8 mouse cellular contexts compared by ENCODE assay signal in the genomic region with DNA sequence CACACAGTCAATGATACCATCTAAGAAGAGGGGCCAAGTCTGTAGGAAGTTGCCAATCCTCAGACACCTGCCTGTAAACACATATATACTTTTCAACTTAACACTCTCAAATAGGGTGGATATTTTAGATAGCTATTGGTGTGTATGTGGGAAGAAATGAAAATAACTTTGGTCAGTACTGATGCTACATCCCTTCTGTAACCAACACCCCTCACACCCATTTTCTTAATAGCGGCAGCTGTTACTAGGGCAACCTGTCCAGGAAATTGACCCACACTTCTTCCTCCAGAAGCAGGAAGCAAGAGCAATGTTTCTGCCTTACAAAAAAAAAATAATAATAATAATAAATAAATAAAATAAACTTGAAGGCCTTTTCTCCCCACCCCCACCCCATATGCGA. TPM values are rescaled to one million over a fixed set of nuclear protein-coding genes. Genes with fewer than 3 reads are reported as not detected.
DNase-seq lines count a peak whose midpoint lies in the region; ATAC-seq and TF ChIP-seq lines count a peak whose summit lies in the region.

No protein-coding gene starts in this region.

- ATAC-seq in kidney, postnatal 0 days (replicated peaks; ENCODE audit: low FRiP score, low read depth) = no peak
- ATAC-seq in embryonic facial prominence, embryonic 11.5 days (replicated peaks; ENCODE audit: insufficient number of reproducible peaks, low FRiP score, low TSS enrichment, low read depth) = no peak
- no peak for ATAC-seq in intestine, embryonic 14.5 days (replicated peaks; ENCODE audit: low FRiP score, low TSS enrichment, low read depth)

- no peaks in the 10 kb centered on the region for H3K9me3 ChIP-seq in kidney, postnatal 0 days (replicated peaks; ENCODE audit: low read length)
- H3K9me3 ChIP-seq in embryonic facial prominence, embryonic 11.5 days (replicated peaks; ENCODE audit: control insufficient read depth, low read length) = no peaks in the 10 kb centered on the region
- H3K9me3 ChIP-seq in intestine, embryonic 14.5 days (ENCODE audit: control insufficient read depth, low read length) = no peaks in the 10 kb centered on the region

- no peaks in the 10 kb centered on the region for H3K36me3 ChIP-seq in kidney, postnatal 0 days (ENCODE audit: insufficient read depth, low read length)
- no peaks in the 10 kb centered on the region for H3K36me3 ChIP-seq in embryonic facial prominence, embryonic 11.5 days (replicated peaks; ENCODE audit: control insufficient read depth, insufficient read depth, low read depth, low read length)
- 0 out of 2 replicates have a peak, but pooled peaks cover 11% of the 10 kb centered on the region for H3K36me3 ChIP-seq in intestine, embryonic 14.5 days (ENCODE audit: control insufficient read depth, insufficient read depth, low read length)

- peaks cover 19% of the 10 kb centered on the region for H3K4me1 ChIP-seq in kidney, postnatal 0 days (replicated peaks; ENCODE audit: insufficient read depth, low read length)
- H3K4me1 ChIP-seq in embryonic facial prominence, embryonic 11.5 days (ENCODE audit: control insufficient read depth, insufficient read depth, low read length) = peaks cover 4% of the 10 kb centered on the region; the same call in 1 of the 2 replicates
- H3K4me1 ChIP-seq in intestine, embryonic 14.5 days (replicated peaks; ENCODE audit: control insufficient read depth, insufficient read depth, low read length) = peaks cover 27% of the 10 kb centered on the region

- H3K27me3 ChIP-seq in kidney, postnatal 0 days (ENCODE audit: insufficient read depth, low read length) = no peaks in the 10 kb centered on the region
- H3K27me3 ChIP-seq in embryonic facial prominence, embryonic 11.5 days (ENCODE audit: control insufficient read depth, insufficient read depth, low read length) = no peaks in the 10 kb centered on the region
- H3K27me3 ChIP-seq in intestine, embryonic 14.5 days (replicated peaks; ENCODE audit: control insufficient read depth, insufficient read depth, low read length) = no peaks in the 10 kb centered on the region

- H3K4me3 ChIP-seq in kidney, postnatal 0 days (replicated peaks; ENCODE audit: low read depth, low read length) = peak overlapping the region; percentile 75
- H3K4me3 ChIP-seq in embryonic facial prominence, embryonic 11.5 days (ENCODE audit: low read depth, low read length) = peak overlapping the region; percentile 52
- peak overlapping the region; percentile 89 for H3K4me3 ChIP-seq in intestine, embryonic 14.5 days (ENCODE audit: low read depth, low read length)

- 4% methylated on average over 2 of the region's 2 CpGs for WGBS in kidney, postnatal 0 days
- 19% methylated on average over 2 of the region's 2 CpGs for WGBS in embryonic facial prominence, embryonic 11.5 days
- WGBS in intestine, embryonic 14.5 days = 16% methylated on average over 2 of the region's 2 CpGs

- peak overlapping the region; percentile 95 for H3K9ac ChIP-seq in kidney, postnatal 0 days (ENCODE audit: low read depth, low read length)
- peak overlapping the region; percentile 73 for H3K9ac ChIP-seq in embryonic facial prominence, embryonic 11.5 days (replicated peaks; ENCODE audit: low read length)
- peak overlapping the region; percentile 94 for H3K9ac ChIP-seq in intestine, embryonic 14.5 days (ENCODE audit: low read length)

- TF ChIP-seq CTCF in kidney, postnatal 0 days (IDR thresholded peaks at IDR 0.05; ENCODE audit: low read depth) = no peak

- H3K4me2 ChIP-seq in kidney, postnatal 0 days (ENCODE audit: low read length) = peak overlapping the region; percentile 98
- H3K4me2 ChIP-seq in embryonic facial prominence, embryonic 11.5 days (ENCODE audit: low read depth, low read length) = peak overlapping the region; percentile 89
- peak overlapping the region; percentile 92 for H3K4me2 ChIP-seq in intestine, embryonic 14.5 days (ENCODE audit: low read length)

- peak overlapping the region; percentile 100; the same call in 1 of the 2 replicates for H3K27ac ChIP-seq in kidney, postnatal 0 days
- no peak overlapping the region for H3K27ac ChIP-seq in embryonic facial prominence, embryonic 11.5 days (replicated peaks; ENCODE audit: low read depth, low read length)
- H3K27ac ChIP-seq in intestine, embryonic 14.5 days (ENCODE audit: low read depth) = no peak overlapping the region

- DNase-seq in kidney, postnatal 0 days (ENCODE audit: low spot score) = peak; percentile 32
- DNase-seq in kidney, adult 18-20 months = no peak
- no peak for DNase-seq in embryonic facial prominence, embryonic 11.5 days (ENCODE audit: low spot score)
- no peak for DNase-seq in intestine, embryonic 14.5 days (ENCODE audit: low spot score)
- peak; percentile 22 for DNase-seq in naive thymus-derived CD4-positive, alpha-beta T cell, adult 2 months (ENCODE audit: low read depth)
- DNase-seq in retina, embryonic 14.5 days (ENCODE audit: low spot score) = no peak
- DNase-seq in testis, postnatal 10 days (ENCODE audit: low spot score) = no peak
- no peak for DNase-seq in T-cell, adult 2 months (ENCODE audit: low spot score)

RNA-seq across cellular contexts. Expression of a gene that starts 1.1 kb away (rescaled TPM):
- polyA plus RNA-seq in kidney, postnatal 0 days (2015; fragmentation: Nextera tagmentation; extraction: Ambion mirVana) = 17.0 and 17.9 TPM in 2 replicates
- polyA plus RNA-seq in embryonic facial prominence, embryonic 11.5 days (2014; fragmentation: Nextera tagmentation; extraction: Ambion mirVana) = 31.7 and 32.1 TPM in 2 replicates
- polyA plus RNA-seq in intestine, embryonic 14.5 days (2014; fragmentation: Nextera tagmentation; extraction: Ambion mirVana) = 31.2 and 31.7 TPM in 2 replicates

RNA-seq across cellular contexts. Expression of a gene that starts 33.3 kb away (rescaled TPM):
- 16.7 and 17.1 TPM in 2 replicates for polyA plus RNA-seq in kidney, postnatal 0 days (2015; fragmentation: Nextera tagmentation; extraction: Ambion mirVana)
- polyA plus RNA-seq in embryonic facial prominence, embryonic 11.5 days (2014; fragmentation: Nextera tagmentation; extraction: Ambion mirVana) = 1.7 and 3.0 TPM in 2 replicates
- 5.3 and 5.9 TPM in 2 replicates for polyA plus RNA-seq in intestine, embryonic 14.5 days (2014; fragmentation: Nextera tagmentation; extraction: Ambion mirVana)

RNA-seq across cellular contexts. Expression of a gene that starts 42.6 kb away (rescaled TPM):
- polyA plus RNA-seq in kidney, postnatal 0 days (2015; fragmentation: Nextera tagmentation; extraction: Ambion mirVana) = 15.1 and 16.1 TPM in 2 replicates
- polyA plus RNA-seq in embryonic facial prominence, embryonic 11.5 days (2014; fragmentation: Nextera tagmentation; extraction: Ambion mirVana) = 15.3 and 16.8 TPM in 2 replicates
- 10.2 and 11.0 TPM in 2 replicates for polyA plus RNA-seq in intestine, embryonic 14.5 days (2014; fragmentation: Nextera tagmentation; extraction: Ambion mirVana)

RNA-seq across cellular contexts. Expression of a gene that starts 43.6 kb away (rescaled TPM):
- 118 and 134 TPM in 2 replicates for polyA plus RNA-seq in kidney, postnatal 0 days (2015; fragmentation: Nextera tagmentation; extraction: Ambion mirVana)
- polyA plus RNA-seq in embryonic facial prominence, embryonic 11.5 days (2014; fragmentation: Nextera tagmentation; extraction: Ambion mirVana) = 364 and 383 TPM in 2 replicates
- 188 and 207 TPM in 2 replicates for polyA plus RNA-seq in intestine, embryonic 14.5 days (2014; fragmentation: Nextera tagmentation; extraction: Ambion mirVana)

RNA-seq across cellular contexts. Expression of a gene that starts 58.5 kb away (rescaled TPM):
- 76.1 and 79.6 TPM in 2 replicates for polyA plus RNA-seq in kidney, postnatal 0 days (2015; fragmentation: Nextera tagmentation; extraction: Ambion mirVana)
- polyA plus RNA-seq in embryonic facial prominence, embryonic 11.5 days (2014; fragmentation: Nextera tagmentation; extraction: Ambion mirVana) = 63.3 and 65.8 TPM in 2 replicates
- polyA plus RNA-seq in intestine, embryonic 14.5 days (2014; fragmentation: Nextera tagmentation; extraction: Ambion mirVana) = 67.5 and 80.6 TPM in 2 replicates

Comparison
In these comparisons a context has a peak if more than half of its experiments do, and no peak if none do; other contexts are left out.
1. DNase-seq: peak in kidney, postnatal 0 days (single experiment) and naive thymus-derived CD4-positive, alpha-beta T cell, adult 2 months (single experiment); none in kidney, adult 18-20 months (single experiment), embryonic facial prominence, embryonic 11.5 days (single experiment), intestine, embryonic 14.5 days (single experiment), retina, embryonic 14.5 days (single experiment), testis, postnatal 10 days (single experiment) and T-cell, adult 2 months (single experiment).
2. Peak in every context shown above with its lines, with median percentiles within 50 percentile points of each other: H3K4me2 ChIP-seq, H3K4me3 ChIP-seq and H3K9ac ChIP-seq.